8 mouse cellular contexts compared by ENCODE assay signal in the genomic region with DNA sequence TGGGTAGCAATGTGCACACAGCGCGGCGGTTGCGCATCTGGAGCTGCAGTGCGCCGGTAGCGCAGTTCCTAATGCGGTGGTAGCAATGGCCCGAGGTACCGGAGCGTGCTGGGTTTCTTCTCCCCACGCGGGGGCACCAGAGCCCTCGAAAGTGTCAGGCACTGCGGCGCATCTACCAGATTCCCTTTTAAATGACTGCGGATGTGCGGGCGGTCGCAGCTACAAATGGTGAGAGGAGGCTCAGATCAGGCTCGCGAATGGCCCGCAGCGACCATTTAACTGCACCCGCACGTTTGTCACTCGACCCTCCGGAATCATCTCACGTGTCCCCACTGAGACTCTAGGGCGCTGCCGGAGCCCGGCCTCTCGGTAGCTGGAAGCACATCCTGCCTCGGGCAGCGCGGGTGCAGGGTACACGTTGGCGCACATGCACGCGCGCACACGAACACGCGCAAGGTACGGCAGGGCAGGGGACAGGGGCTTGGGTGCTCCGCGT. TPM values are rescaled to one million over a fixed set of nuclear protein-coding genes. Genes with fewer than 3 reads are reported as not detected.
DNase-seq lines count a peak whose midpoint lies in the region; ATAC-seq and TF ChIP-seq lines count a peak whose summit lies in the region.

TSS of gene Ntrk2 (plus strand) at position 173 of the 496 bp plus-strand sequence.

- H3K36me3 ChIP-seq in megakaryocyte, embryonic 14.5 days (replicated peaks; ENCODE audit: low read length), result no peaks in the 10 kb centered on the region
- no peaks in the 10 kb centered on the region for H3K36me3 ChIP-seq in forebrain, embryonic 15.5 days
- no peaks in the 10 kb centered on the region for H3K36me3 ChIP-seq in heart, postnatal 0 days (replicated peaks; ENCODE audit: control insufficient read depth, insufficient read depth, low read length)
- no peaks in the 10 kb centered on the region for H3K36me3 ChIP-seq in liver, embryonic 11.5 days (ENCODE audit: control insufficient read depth, insufficient read depth, low read length)
- no peaks in the 10 kb centered on the region for H3K36me3 ChIP-seq in neural tube, embryonic 13.5 days

- peak; percentile 81 for TF ChIP-seq CTCF in heart, postnatal 0 days (IDR thresholded peaks at IDR 0.05; ENCODE audit: low read depth)

- WGBS in forebrain, embryonic 15.5 days, result under 1% methylated on average over 47 of the region's 47 CpGs
- WGBS in heart, postnatal 0 days, result under 1% methylated on average over 47 of the region's 47 CpGs
- 1% methylated on average over 47 of the region's 47 CpGs for WGBS in liver, embryonic 11.5 days
- WGBS in neural tube, embryonic 13.5 days, result 1% methylated on average over 47 of the region's 47 CpGs

- ATAC-seq in megakaryocyte, adult 5-6 weeks (ENCODE audit: poor library complexity, severe bottlenecking), result no peak
- ATAC-seq in forebrain, embryonic 15.5 days (replicated peaks), result peak; percentile 80
- ATAC-seq in heart, postnatal 0 days (ENCODE audit: insufficient read depth, low read depth), result peak; percentile 77
- ATAC-seq in liver, embryonic 11.5 days (replicated peaks; ENCODE audit: low FRiP score), result no peak
- ATAC-seq in neural tube, embryonic 13.5 days (ENCODE audit: low read depth), result peak; percentile 84

- H3K4me2 ChIP-seq in forebrain, embryonic 15.5 days (replicated peaks), result peak within 1 kb of the TSS; percentile 89
- H3K4me2 ChIP-seq in heart, postnatal 0 days (ENCODE audit: low read depth, low read length), result peak within 1 kb of the TSS; percentile 76
- H3K4me2 ChIP-seq in liver, embryonic 11.5 days, result peak within 1 kb of the TSS; percentile 75
- peak within 1 kb of the TSS; percentile 86 for H3K4me2 ChIP-seq in neural tube, embryonic 13.5 days

- TF ChIP-seq EP300 in heart, postnatal 0 days (IDR thresholded peaks at IDR 0.05; ENCODE audit: low read depth), result no peak

- H3K9me3 ChIP-seq in megakaryocyte, embryonic 14.5 days, result peaks cover 37% of the 10 kb centered on the region
- no peaks in the 10 kb centered on the region for H3K9me3 ChIP-seq in forebrain, embryonic 15.5 days
- H3K9me3 ChIP-seq in heart, postnatal 0 days (replicated peaks; ENCODE audit: control insufficient read depth, low read length), result no peaks in the 10 kb centered on the region
- H3K9me3 ChIP-seq in liver, embryonic 11.5 days (ENCODE audit: control insufficient read depth, low read length), result peaks cover 5% of the 10 kb centered on the region; the same call in 1 of the 2 replicates
- H3K9me3 ChIP-seq in neural tube, embryonic 13.5 days, result no peaks in the 10 kb centered on the region

- peak within 1 kb of the TSS; percentile 97 for H3K27ac ChIP-seq in forebrain, embryonic 15.5 days (replicated peaks)
- no peak within 1 kb of the TSS for H3K27ac ChIP-seq in heart, postnatal 0 days (ENCODE audit: low read depth)
- no peak within 1 kb of the TSS for H3K27ac ChIP-seq in liver, embryonic 11.5 days (ENCODE audit: low read depth, low read length)
- H3K27ac ChIP-seq in neural tube, embryonic 13.5 days (replicated peaks), result peak within 1 kb of the TSS; percentile 96

- H3K9ac ChIP-seq in forebrain, embryonic 15.5 days (replicated peaks), result peak within 1 kb of the TSS; percentile 96
- no peak within 1 kb of the TSS for H3K9ac ChIP-seq in heart, postnatal 0 days (replicated peaks; ENCODE audit: low read depth, low read length)
- H3K9ac ChIP-seq in liver, embryonic 11.5 days (ENCODE audit: low read depth, low read length), result no peak within 1 kb of the TSS
- H3K9ac ChIP-seq in neural tube, embryonic 13.5 days, result peak within 1 kb of the TSS; percentile 98

- peak; percentile 77 for DNase-seq in heart, postnatal 0 days (ENCODE audit: low spot score)
- peak; percentile 68 to 69 for DNase-seq in kidney, postnatal 25 days
- DNase-seq in liver, embryonic 11.5 days (ENCODE audit: low spot score), result peak; percentile 68
- DNase-seq in thymus, postnatal 14 days, result peak; percentile 34

- peak within 1 kb of the TSS; percentile 76 for H3K4me3 ChIP-seq in megakaryocyte, embryonic 14.5 days (replicated peaks)
- H3K4me3 ChIP-seq in forebrain, embryonic 15.5 days, result peak within 1 kb of the TSS; percentile 87
- peak within 1 kb of the TSS; percentile 45 for H3K4me3 ChIP-seq in heart, postnatal 0 days (ENCODE audit: low read depth, low read length)
- H3K4me3 ChIP-seq in liver, embryonic 11.5 days (ENCODE audit: low read depth, low read length), result peak within 1 kb of the TSS; percentile 49
- peak within 1 kb of the TSS; percentile 88 for H3K4me3 ChIP-seq in neural tube, embryonic 13.5 days

- peaks cover 6% of the 10 kb centered on the region; the same call in 1 of the 2 replicates for H3K4me1 ChIP-seq in megakaryocyte, embryonic 14.5 days
- H3K4me1 ChIP-seq in forebrain, embryonic 15.5 days, result peaks cover 32% of the 10 kb centered on the region
- H3K4me1 ChIP-seq in heart, postnatal 0 days (ENCODE audit: control insufficient read depth, insufficient read depth), result peaks cover 7% of the 10 kb centered on the region; the same call in 1 of the 2 replicates
- H3K4me1 ChIP-seq in liver, embryonic 11.5 days (replicated peaks; ENCODE audit: control insufficient read depth, insufficient read depth, low read length), result no peaks in the 10 kb centered on the region; the same call in 1 of the 2 replicates
- H3K4me1 ChIP-seq in neural tube, embryonic 13.5 days (replicated peaks), result peaks cover 35% of the 10 kb centered on the region

- H3K27me3 ChIP-seq in megakaryocyte, embryonic 14.5 days (replicated peaks), result peaks cover 41% of the 10 kb centered on the region
- H3K27me3 ChIP-seq in forebrain, embryonic 15.5 days, result peaks cover 7% of the 10 kb centered on the region; the same call in 1 of the 2 replicates
- peaks cover 59% of the 10 kb centered on the region for H3K27me3 ChIP-seq in heart, postnatal 0 days (ENCODE audit: control insufficient read depth, insufficient read depth, low read length)
- H3K27me3 ChIP-seq in liver, embryonic 11.5 days (replicated peaks; ENCODE audit: control insufficient read depth, insufficient read depth, low read length), result peaks cover 59% of the 10 kb centered on the region
- H3K27me3 ChIP-seq in neural tube, embryonic 13.5 days, result peaks cover 15% of the 10 kb centered on the region

RNA-seq across cellular contexts. Expression of gene Ntrk2, which starts in this region (rescaled TPM):
- not detected in 2 replicates for polyA plus RNA-seq in megakaryocyte, embryonic 14.5 days (2012; ENCODE audit: insufficient read depth, low replicate concordance)
- not detected in 2 replicates for total RNA-seq in megakaryocyte, adult 5-6 weeks (2015)
- total RNA-seq in megakaryocyte, adult 5-6 weeks (2017), result not detected in 2 replicates
- polyA plus RNA-seq in forebrain, embryonic 15.5 days (2015; fragmentation: Nextera tagmentation; extraction: Ambion mirVana), result 87.4 and 97.0 TPM in 2 replicates
- total RNA-seq in heart, postnatal 0 days (2014; rRNA removed; ENCODE audit: low replicate concordance), result 1.3 and 2.9 TPM in 2 replicates
- polyA plus RNA-seq in heart, postnatal 0 days (2015; fragmentation: Nextera tagmentation; extraction: Ambion mirVana), result 0.92 TPM in 2 replicates
- 0.97 and 1.9 TPM in 2 replicates for polyA plus RNA-seq in liver, embryonic 11.5 days (2014; fragmentation: Nextera tagmentation; extraction: Ambion mirVana)
- polyA plus RNA-seq in neural tube, embryonic 13.5 days (2015; fragmentation: Nextera tagmentation; extraction: Ambion mirVana), result 91.6 and 94.2 TPM in 2 replicates

Comparison
In these comparisons a context has a peak if more than half of its experiments do, and no peak if none do; other contexts are left out.
1. RNA of gene Ntrk2 (polyA plus RNA-seq): 87.4 to 97.0 TPM in forebrain, embryonic 15.5 days and 91.6 to 94.2 TPM in neural tube, embryonic 13.5 days; 0.97 to 1.9 TPM in liver, embryonic 11.5 days, 0.92 TPM in heart, postnatal 0 days and not detected in megakaryocyte, embryonic 14.5 days; every median in the first group is over 10 times any median in the second.
2. ATAC-seq: peak in forebrain, embryonic 15.5 days (single experiment), heart, postnatal 0 days (single experiment) and neural tube, embryonic 13.5 days (single experiment); none in megakaryocyte, adult 5-6 weeks (single experiment) and liver, embryonic 11.5 days (single experiment).
3. H3K27ac ChIP-seq: peak in forebrain, embryonic 15.5 days (single experiment) and neural tube, embryonic 13.5 days (single experiment); none in heart, postnatal 0 days (single experiment) and liver, embryonic 11.5 days (single experiment).
4. H3K9ac ChIP-seq: peak in forebrain, embryonic 15.5 days (single experiment) and neural tube, embryonic 13.5 days (single experiment); none in heart, postnatal 0 days (single experiment) and liver, embryonic 11.5 days (single experiment).
5. Peak in every context shown above with its lines, with median percentiles within 50 percentile points of each other: H3K4me3 ChIP-seq, H3K4me2 ChIP-seq and DNase-seq.